Mouse (Mus musculus) gastrocnemius, postnatal 14 days (tissue): ENCODE data around the gene Secisbp2l. TPM values are rescaled to one million over a fixed set of nuclear protein-coding genes. Genes with fewer than 3 reads are reported as not detected.
A peak's percentile ranks its signal among the peaks of the same experiment; 100 is the strongest.

ENCODE experiments used
- DNase-seq: peaks from one replicate; pipeline ENCODE4 v3.0.0; 2021; ENCODE audit warnings: mixed read lengths
- intact Hi-C: fragments of 180-260 bp; cut with DNase I; formaldehyde crosslinking; loops from one replicate; pipeline ENCODE4 v1.15.1; 2025; ENCODE audit warnings: low total_unique reads
- total RNA-seq, 2 experiments: library from RNA; stranded (reverse); gene quantifications; 2 replicates each; pipeline ENCODE4 v1.2.3; 2021

The Secisbp2l gene
- total RNA-seq, 2 experiments from 2014 or later, result 19.1 to 38.8 TPM

GRCm38 (mm10) chr2:125724086-125724430, 58.6 kb downstream of the Secisbp2l start, which contains the start of gene Shc4:
Shc4 (minus strand) TSS chr2:125724148.
- DNase-seq, result peak; percentile 10
- intact Hi-C loops, result no loop called here

GRCm38 (mm10) chr2:125723408-125724085, 59.1 kb downstream of the Secisbp2l start:
- DNase-seq, result peak; percentile 61

GRCm38 (mm10) chr2:125723086-125723407, 59.6 kb downstream of the Secisbp2l start:
- DNase-seq, result no peak
- intact Hi-C loops, result no loop called here

More at GRCm38 (mm10) chr2:125723408-125724085, 59.1 kb downstream of the Secisbp2l start:
- intact Hi-C loops, result no loop called here

- DNase-seq, result no peak
- intact Hi-C loops, result no loop called here
Observed at GRCm38 (mm10) chr2:125716599-125716998, 66.1 kb downstream of the Secisbp2l start.

GRCm38 (mm10) chr2:125706510-125706921, 76.2 kb downstream of the Secisbp2l start:
- intact Hi-C loops, result no loop called here
- DNase-seq, result no peak

GRCm38 (mm10) chr2:125704907-125705631, 77.6 kb downstream of the Secisbp2l start:
- intact Hi-C loops, result no loop called here

GRCm38 (mm10) chr2:125702851-125703250, 79.8 kb downstream of the Secisbp2l start:
- intact Hi-C loops, result no loop called here
- no peak for DNase-seq

More at GRCm38 (mm10) chr2:125704907-125705631, 77.6 kb downstream of the Secisbp2l start:
- no peak for DNase-seq

GRCm38 (mm10) chr2:125701606-125702005, 81.1 kb downstream of the Secisbp2l start:
- no peak for DNase-seq
- intact Hi-C loops, result no loop called here

GRCm38 (mm10) chr2:125696219-125696618, 86.5 kb downstream of the Secisbp2l start:
- DNase-seq, result peak; percentile 38
- intact Hi-C loops, result no loop called here

- no peak for DNase-seq
- intact Hi-C loops, result no loop called here
Observed at GRCm38 (mm10) chr2:125694798-125695197, 87.9 kb downstream of the Secisbp2l start.

- DNase-seq, result no peak
- intact Hi-C loops, result no loop called here
Observed at GRCm38 (mm10) chr2:125692010-125692409, 90.7 kb downstream of the Secisbp2l start.

Other genes with a start within 250 kb of the Secisbp2l start
- gene Cep152, start 157.8 kb downstream of the Secisbp2l start, total RNA-seq, result 1 to 10 TPM; 1.1 to 1.2 TPM
- gene Eid1, start 109.8 kb downstream of the Secisbp2l start, total RNA-seq, result 10 to 100 TPM; 44.0 to 51.5 TPM
- 1 to 10 TPM; 1.5 to 4.4 TPM for gene Shc4, start 58.7 kb downstream of the Secisbp2l start, total RNA-seq
- gene Galk2, start 76.2 kb upstream of the Secisbp2l start, total RNA-seq, result 1 to 10 TPM; 8.1 to 8.6 TPM
- gene Cops2, start 76.3 kb upstream of the Secisbp2l start, total RNA-seq, result 10 to 100 TPM; 88.8 to 94.1 TPM